Mouse (Mus musculus) C2C12 (cell line): ENCODE data around the gene Sgip1.
A peak's percentile ranks its signal among the peaks of the same experiment; 100 is the strongest.

Experiments
- CEBPB ChIP-seq: IDR thresholded peaks from one replicate; pipeline ENCODE4 v1.6.1; 2011; ENCODE audit warnings: low read depth, mild to moderate bottlenecking, control low read depth, moderate library complexity
- CTCF ChIP-seq: IDR thresholded peaks from one replicate; pipeline ENCODE4 v1.5.1; 2011; ENCODE audit not compliant: control insufficient read depth, insufficient read depth, insufficient read length
- FOSL1 ChIP-seq: IDR thresholded peaks from one replicate; pipeline ENCODE4 v1.8.0; 2011; ENCODE audit warnings: mild to moderate bottlenecking, low read length; ENCODE audit not compliant: poor library complexity, insufficient read depth, severe bottlenecking
- MAX ChIP-seq: IDR thresholded peaks from one replicate; pipeline ENCODE4 v1.6.1; 2011; ENCODE audit warnings: mild to moderate bottlenecking, control low read depth
- MYOD1 ChIP-seq: IDR thresholded peaks from one replicate; pipeline ENCODE4 v1.6.1; 2011; ENCODE audit warnings: low read depth; ENCODE audit not compliant: control insufficient read depth, insufficient read length
- USF1 ChIP-seq: IDR thresholded peaks from one replicate; pipeline ENCODE4 v1.6.1; 2011; ENCODE audit warnings: low read depth, mild to moderate bottlenecking, control low read depth, moderate library complexity

DNA sequence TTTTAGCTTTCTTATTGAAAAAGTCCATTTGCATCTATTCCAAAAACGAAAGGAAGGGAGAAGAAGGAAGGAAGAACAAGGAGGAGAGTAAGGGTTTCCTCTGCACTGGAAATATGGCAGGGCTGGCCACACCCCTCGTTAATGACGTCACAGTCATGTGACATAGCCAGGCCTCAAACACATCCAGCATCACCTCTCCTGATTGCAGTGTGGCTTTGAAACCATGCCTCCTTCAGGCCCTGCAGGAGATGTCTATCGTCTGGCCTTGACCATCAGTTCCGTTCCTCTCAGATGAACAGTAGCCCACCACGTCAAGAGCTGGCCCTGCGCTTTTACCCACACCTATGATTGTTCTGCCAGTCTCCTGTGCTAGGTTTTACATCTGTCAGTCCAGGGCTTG is 245.1 kb downstream of the Sgip1 start:
- TF ChIP-seq CTCF (no peak), CEBPB (no peak), USF1 (peak; percentile 61), MAX (no peak), MYOD1 (no peak), FOSL1 (no peak)
